Mouse (Mus musculus) urinary bladder, postnatal 4 days (tissue): ENCODE data around the gene Upk1a.

Experiments
- DNase-seq, 2 experiments: peaks; one replicate each; pipeline ENCODE4 v3.0.0; 2021 to 2022; ENCODE audit warnings: low spot score in 2 of 2

Gene Upk1a

DNA sequence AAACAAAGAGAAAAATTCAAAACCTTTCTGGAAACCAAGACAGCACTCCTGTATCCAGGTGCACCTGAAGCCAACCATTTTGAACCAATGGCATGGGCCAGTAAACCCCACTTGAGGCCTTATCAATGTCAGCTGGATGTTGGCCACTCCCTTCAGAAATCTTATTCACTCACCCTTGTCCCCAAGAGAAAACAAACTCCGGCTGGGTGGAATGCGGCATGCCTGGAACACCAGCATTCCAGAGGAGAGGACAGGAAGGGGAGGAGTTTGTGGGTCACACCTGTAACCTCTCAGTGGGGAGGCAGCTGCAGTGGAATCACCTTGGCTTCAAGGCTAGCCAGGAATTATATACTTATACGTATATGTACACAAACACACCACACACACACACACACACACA is 10.1 kb downstream of the Upk1a start:
- DNase-seq = peak in 1 of 2 experiments; percentile 51

DNA sequence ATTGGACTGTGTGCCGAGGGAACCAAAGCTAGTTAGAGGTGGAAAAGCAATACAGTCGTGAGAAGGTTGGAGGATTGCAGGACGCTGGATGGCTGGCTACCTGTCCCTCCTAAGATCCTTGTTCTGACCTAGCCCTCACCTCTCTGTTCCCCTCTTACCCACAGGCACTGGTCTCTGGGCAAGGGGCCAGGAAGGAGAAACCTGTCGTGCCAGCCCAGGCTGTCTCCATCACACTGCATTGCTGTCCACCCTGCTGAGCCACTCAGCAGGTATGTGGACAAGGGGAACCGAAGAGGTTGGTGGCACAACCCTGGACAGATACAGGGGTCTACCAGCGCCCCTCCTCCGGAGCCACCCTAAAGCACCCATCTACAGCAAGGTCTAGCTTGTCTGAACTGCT is 12.0 kb downstream of the Upk1a start:
- DNase-seq = peak; percentile 64 to 70

DNA sequence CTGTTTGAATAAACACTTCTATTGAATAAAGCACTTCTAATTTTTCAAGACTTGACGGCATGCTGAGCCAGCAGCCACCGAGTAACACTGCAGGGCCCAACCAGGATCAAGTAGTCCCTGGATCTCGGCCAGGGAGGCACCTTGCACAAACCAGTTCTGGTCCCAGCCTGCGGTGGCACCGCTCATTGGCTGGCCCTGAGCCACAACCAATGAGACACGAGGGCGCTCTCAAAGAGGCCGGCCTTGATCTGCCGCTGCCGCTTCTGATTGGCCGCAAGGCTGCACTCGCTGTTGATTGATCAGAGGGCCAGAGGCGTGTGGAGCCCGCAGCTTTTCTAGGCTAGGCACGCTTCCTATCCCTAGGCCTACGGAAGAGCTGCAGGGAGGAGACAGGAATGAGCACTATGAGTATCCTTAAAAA is 12.7 kb downstream of the Upk1a start:
- peak; percentile 83 to 89 for DNase-seq

DNA sequence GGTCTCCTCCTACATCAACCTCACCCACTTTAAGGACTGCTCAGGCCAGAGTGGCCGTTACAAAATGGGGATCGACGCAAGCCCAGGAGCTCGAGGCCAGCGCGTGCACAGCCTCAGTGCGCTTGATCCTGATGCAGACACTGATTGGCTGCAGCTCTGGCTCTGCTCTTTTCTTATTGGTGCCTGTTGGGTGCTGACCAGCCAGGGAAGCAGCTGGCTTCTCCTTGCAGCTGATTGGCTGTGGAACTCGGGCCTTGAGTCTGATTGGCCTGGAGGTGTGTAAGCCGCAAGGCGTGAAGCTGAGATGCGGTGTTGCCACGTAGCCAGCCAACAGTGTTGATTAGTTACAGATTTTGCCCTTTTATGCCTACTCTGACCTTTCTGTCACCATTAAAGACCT is 13.9 kb downstream of the Upk1a start, which contains the start of gene Zbtb32:
TSS of gene Zbtb32 (minus strand) at position 124 of the 400 bp plus-strand sequence.
- no peak for DNase-seq

DNA sequence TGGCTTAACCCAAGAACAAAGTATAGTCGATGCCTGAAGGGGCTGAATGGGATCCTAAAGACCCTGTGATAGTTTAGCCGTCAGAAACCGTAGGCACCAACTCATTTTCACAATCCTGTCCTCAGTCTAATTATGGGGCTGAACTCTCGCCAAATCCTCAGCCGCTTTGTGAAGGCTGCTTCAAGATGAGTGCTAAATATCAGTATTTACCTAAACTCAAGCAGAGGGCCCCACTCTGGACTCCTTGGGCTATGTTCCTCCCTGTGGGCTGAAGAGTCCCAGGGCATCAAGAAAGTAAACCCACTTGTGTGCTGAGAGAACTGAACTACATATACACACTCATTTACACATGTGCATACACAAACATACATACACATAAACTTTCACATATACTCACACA is 15.8 kb downstream of the Upk1a start:
- DNase-seq = no peak

DNA sequence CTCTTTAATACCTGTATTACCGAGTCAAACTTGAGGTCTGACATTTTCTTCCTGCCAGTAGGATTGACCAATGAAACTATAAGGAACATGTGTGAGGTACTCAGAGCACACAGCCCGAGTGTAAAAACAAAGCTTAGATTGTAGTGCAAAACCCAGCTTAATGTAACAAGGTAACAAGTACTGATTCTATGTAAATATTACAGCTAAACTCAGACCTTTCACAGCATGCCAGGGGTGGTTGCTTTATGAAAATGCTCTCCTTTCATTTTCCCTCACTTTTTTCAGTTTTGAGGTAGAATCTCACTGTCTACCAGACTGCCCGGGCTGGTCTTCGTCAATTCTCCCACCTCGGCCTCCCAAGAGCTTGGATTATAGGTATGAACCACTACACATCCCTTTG is 16.6 kb downstream of the Upk1a start:
- no peak for DNase-seq

DNA sequence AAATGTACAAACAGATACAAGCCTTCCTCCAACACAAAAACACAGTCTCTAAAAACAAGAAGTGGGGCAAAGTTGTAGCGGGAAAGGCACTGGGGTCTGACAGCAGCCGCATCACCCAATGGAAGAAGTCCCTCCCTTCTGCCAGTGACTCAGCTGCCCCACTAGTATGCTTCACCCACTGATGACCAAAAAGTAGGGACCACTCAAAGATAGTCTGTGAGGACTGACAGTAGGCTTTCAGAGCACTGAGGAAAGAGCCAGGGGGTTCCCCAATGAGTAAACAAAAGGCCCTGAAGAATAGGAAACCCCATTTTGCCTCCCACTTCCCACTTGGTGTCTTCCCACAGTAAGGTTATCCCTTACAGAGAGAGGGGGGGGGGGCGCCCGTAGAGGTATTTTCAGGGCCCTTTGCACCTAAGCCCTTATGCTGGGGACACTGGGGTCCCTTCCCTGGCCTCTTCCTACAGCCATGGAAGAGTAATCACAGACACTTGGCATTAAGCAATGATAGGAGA is 18.1 kb downstream of the Upk1a start:
- DNase-seq = no peak

DNA sequence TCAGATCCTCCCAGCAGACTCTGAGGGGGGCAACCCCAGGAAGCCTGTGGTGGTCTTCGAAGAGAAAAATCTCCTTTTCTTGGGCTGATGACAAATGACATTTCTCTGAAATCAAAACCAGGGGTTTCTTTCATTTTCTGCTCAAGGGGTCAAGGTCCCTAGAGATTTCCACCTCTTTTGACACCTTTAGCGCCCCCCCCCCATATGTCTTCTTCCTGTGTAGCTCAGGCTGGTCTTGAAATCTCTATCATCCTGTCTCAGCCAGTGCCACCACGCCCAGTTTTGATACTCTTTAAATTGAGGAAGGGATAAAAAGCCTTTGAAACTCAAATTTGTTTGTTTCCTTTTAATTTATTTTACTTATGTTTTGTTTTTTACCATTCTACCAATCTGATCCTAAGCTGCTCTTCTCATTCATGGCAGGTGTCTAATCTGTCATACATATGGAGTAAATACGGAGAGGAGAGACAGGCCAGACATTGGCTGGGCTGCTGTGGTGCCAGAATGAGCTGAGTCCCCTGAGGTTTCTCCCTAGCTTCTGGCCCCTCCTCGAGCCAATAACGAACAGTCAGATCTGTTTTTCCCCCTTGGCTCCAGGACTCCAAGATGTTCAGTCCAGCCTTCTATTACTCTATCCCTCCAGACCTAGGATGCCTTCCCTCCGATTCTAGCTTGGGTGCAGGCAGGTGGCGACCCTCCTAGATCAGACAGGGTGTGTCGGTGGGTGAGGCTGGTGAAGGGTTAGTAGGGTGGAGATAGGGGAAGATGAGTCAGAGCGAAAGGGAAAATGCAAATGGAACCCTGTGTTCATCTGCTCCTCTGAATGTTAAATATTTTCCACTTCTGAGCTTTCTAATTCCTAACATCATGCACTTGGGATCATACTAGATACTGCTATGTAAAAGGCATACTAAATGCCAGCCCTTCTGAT is 18.8 kb downstream of the Upk1a start:
- no peak for DNase-seq

DNA sequence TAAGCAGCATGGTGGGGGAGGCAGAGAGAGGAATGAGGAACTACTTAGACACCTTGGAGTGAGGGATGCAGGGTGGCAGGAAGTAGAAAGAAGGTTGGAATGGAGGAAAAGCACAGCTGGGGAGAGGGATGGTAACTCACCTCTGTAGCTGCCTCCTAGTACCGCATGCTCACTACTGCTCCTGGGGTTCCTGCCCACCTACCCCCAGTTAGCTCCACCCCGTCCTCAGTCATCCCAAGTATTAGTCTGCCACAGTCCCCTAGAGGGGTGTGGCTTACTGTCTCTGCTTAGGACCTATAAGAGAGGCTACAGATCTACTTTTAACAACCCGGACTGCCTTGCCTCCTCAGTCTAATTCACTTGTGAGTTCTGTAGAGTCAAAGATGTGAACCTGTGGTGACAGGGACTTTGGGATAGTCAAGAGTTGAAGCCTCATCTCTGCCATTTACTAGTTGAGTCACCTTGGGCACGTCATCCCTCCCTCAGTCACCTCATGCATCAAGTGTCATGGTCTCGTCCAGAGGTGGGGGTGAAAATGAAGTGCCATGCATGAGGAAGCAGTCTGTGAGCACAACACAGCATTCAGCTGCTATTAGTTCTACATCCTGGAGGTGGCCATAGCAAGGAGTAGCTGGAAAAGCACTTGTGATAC is 19.7 kb downstream of the Upk1a start:
- DNase-seq = no peak

DNA sequence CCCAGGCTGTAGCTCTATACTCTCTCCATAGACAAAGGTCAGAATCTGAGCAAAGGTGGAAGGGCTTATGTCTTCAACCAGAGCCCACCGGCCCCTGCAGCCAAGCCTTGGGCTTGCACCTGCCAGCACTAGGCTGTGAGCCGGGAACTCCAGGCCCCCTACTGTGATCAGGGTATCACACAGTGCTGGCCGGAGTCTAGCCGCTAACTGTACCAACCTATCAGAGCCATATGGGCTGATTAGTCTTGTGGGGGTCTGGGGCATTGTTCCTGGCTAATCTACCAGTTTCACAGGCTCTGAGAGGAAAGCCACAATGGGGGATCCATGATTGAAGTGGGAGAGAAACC is 21.1 kb downstream of the Upk1a start:
- no peak for DNase-seq

DNA sequence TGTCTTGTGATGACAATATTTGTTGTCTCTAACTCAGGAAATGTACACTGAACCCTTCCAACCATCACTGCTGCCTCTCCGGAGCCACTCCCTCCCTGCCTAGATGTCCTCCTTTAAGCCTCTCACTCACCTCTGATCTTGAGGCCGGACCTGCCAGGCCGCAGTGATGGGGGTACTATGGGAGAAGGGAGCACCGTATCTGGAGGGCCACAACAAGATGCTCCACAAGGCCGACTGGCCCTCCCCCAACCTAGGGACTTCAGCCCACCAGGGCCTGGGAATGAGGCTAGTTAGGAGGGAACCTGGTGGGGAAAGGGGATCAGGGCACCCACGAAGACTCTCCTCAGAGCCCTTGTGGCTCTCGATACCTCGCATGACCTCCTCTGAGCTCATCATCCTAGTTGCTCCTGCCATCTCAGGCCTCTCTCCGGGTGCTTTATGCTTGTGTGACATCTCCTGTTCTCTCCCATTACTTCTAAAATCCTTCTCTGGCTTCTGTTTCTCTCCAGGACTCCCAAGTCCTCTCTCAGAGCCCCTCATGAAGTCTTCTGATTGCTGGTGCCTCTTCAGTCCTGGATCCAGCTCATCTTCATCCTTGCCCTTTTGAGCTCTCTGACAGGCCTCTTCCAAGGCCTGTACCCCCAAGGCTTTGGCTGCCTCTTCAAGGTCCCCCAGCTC is 21.6 kb downstream of the Upk1a start:
- DNase-seq = no peak

DNA sequence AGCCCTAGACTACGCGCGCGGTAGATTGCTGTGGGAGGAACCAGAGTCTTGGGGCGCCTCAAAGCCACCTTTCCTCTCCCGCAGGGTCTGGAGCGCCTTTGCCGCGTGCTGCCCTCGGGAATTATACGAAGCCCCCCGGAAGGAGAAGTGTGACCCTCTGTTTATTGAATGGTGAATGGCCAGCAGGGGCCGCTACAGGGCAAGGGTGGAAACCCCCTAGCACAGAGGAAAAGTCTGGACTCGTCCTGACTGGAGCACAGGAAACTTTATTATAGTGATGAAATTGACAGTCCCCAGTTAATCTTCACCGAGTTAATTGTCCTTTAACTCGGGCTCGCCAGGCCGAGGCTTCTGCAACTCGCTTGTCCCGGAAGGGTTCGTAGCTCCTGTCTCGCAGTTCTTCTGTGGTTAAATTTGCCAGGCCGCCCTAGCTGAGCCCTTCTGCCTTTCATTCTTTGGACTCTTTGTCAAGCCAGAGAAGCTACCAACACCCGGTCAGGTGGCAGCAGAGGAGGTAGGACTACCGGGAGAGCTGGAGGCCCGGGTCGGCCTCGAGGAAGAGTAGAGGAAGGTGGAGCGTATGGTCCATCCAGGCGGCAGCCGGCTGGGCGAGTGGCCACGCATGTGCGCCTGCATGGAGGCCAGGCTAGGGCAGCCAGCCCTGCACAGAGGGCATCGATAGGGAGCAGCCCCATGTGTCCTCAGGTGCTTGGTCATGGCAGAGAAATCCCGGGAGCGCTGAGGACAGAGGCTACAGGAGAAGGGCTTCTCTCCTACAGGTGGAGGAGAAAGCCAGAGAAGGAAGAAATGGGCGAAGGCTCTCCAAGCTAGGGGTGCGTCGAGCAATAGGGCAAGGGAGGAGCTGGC is 23.0 kb downstream of the Upk1a start:
- DNase-seq = peak; percentile 76 to 88

DNA sequence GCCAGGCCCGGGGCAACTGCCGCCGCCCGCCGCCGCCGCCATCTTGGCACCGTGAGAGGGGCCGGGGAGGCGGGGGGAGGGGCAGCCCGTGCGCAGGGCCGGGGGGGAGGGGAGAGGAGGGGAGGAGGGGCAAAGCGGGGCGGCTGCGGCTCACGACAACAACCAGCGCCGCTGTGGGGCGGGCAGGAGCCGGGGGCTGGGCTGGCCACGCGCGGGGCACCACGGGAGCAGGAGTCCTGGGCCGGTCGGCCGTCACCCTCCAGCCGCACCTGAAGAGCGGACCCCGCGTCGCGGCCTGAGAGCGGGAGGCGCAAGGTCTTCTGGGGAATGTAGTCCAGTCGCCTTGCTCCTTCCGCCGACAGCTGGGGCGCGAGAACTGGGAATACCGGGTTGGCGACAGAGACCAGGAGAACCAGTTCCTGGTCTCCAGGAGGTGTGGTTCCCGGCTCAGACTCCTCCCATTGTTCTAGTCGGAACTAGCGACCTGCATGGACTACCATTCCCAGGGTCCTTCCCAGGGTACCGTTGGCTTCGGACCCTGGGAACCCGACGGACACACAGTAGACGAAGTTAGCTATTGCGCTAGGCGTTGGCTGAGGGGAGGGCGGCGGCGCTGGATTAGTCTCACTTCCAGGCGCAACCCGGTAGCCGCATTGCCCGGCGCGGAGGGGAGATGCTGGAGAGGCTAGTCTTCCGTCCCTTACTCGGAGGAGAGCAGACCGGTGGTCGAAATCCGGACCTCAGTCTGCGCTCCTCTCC is 23.8 kb downstream of the Upk1a start, which contains the start of gene Kmt2b:
TSS of gene Kmt2b (minus strand) at position 51 of the 759 bp plus-strand sequence.
- DNase-seq = peak; percentile 95 to 97

DNA sequence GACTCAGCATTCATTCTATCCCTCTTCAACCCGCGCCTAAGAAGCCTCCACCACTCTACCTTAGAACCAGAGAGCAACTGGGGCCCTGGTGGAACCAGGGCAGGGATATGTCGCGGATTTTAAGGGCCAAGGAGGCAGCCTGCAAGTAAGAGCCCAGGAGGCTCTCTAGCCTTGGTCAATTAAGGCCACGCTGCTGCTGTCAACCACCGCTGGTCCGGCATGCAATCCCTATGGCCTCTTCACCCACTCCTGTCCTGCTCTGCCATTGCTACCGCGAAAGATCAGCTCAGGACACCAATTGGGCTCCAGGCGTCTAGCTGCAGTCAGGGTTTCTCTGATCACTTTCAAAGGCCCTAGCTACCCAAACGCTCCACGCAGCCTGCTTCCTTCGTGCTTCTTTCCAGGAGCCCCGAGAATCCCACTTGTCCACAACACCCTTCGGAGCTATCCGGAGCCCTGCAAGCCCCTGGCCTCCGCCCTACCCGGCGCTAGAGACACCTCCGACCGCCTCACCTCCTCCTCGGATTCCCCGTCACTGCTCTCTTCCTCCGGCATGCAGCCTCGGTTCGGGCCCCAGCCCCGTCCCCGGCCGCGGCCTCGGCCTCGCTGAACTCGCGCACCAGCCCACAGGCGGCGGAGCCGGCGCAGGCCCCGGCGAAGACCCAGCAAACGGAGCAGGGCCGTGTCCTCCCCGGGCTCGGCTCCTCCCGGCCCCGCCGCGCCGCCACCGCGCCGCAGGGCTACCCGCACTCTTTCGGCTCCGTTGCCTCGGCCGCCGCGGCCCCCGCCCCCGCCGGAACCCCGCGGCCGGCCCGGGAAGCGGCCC is 24.6 kb downstream of the Upk1a start:
- DNase-seq = no peak

DNA sequence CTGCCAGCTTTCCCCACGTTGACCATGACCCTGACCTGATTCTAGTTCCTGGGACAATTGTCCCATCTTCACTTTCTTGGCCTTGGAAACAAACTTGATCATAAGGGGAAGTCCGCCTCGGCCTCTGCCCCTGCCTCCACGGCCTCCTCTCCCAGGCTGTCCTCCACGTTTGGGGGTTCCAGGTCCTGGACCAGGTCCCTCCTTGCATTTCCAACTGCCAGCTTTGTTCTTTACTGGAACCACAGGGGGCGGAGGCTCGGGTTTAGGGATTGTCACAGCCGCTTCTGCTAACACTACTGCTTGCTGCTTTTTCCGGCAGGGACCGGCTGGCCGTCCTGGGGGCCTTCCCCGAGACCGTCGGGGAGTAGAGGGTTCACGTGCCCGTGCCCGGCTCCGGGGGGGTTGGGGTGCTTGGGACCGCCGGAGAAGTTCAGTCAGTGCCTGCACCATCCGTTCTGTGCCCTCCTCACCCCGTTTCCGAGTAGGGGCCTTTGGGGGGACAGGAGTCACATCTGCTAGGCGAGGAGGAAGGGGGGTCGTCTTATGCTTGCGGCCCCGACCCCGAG is 26.1 kb downstream of the Upk1a start:
- no peak for DNase-seq

DNA sequence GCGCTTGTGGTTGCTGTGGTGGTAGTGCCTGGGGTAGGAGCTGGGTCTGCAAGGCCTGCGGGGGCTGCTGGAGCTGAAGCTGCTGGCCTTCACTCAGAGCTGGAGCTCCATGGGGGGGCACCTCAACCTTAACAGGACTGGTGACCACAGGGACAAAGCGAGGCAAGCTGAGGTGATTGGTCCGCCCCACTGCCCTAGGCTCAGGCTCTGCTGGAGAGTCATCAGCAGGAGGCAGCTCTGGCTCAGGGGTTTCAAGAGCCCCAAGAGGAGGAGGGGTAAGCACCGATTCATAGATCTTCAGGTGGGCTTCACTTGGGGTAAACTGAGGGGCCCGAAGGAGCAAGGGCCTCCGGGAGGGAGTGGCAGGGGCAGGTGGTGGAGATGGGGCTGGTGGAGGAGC is 27.5 kb downstream of the Upk1a start:
- DNase-seq = no peak

DNA sequence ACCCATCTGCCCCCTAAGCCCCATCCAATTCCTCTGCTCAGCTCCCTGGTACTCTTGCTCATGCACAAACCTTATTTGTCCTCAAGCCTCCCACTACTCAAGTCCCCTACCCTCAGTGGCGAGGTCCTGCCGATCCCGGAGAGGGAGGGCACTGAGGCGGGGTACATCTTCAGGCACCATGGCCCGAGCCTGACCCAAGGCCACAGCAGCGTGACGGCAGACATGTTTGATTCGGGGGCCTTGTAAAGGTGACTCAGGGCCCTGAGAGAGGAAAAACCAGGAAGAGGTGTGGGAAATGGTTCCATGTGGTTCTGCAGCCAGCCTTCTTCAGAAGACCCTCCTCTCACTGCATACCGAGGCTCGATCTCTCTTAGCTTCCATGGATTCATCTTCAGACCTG is 28.3 kb downstream of the Upk1a start:
- DNase-seq = no peak

DNA sequence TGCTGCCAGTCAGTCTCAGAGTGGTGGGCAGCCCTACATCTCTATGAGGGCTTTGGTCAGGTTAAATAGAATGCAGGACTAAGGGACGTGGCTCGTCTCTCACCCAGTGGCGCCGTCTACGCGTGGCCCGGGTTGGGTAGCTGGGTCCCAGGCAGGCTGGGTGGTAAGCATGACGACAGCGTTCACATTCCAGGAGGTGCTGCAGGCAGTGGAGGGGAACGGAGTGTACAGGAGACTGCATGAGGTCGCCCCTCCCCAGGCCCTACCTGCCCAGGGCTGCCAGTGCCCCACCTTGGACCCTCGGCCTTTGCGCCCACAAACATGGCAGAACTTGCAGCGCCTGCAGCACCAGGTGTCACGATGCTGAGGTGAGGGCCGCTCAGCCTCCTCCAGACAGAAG is 31.1 kb downstream of the Upk1a start:
- no peak for DNase-seq

DNA sequence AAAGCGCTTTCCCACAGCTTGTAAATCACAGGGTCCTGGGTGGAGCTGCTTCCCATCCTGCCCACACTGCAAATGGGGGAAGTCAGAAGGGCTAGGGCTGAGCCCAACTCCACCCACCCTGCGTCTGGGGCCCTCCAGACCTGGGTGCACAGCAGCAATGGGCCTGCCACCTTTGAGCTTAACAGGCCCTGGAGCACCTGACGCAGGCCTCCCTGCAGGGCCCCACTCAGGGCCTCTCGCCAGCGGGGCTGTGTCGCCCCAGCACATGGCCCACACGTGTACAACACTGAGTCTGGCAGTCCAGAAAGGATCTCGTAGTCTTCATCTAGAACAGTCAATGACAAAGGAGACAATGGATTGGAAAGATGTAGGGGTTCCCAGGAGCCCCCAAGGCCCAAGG is 32.7 kb downstream of the Upk1a start:
- DNase-seq = no peak
